Mouse (Mus musculus) right cerebral cortex, adult 18-20 months (tissue): ENCODE data around the gene Lypd4.
"Not testable (repeated sequence)": the region's sequence is repeated elsewhere in the genome, so short reads cannot be mapped to it uniquely, and the experiment has no call there.

ENCODE experiments used
- DNase-seq: peaks from one replicate; pipeline ENCODE4 v3.0.0; 2022; ENCODE audit warnings: mixed read lengths

The Lypd4 gene

GRCm38 (mm10) chr7:24887096-24887495, 17.4 kb upstream of the Lypd4 start:
- DNase-seq: no peak

- no peak for DNase-seq
Observed at GRCm38 (mm10) chr7:24886308-24886633, 16.5 kb upstream of the Lypd4 start.

GRCm38 (mm10) chr7:24885468-24886307, 15.9 kb upstream of the Lypd4 start:
- no peak for DNase-seq

- DNase-seq: no peak
Observed at GRCm38 (mm10) chr7:24884693-24885291, 15.1 kb upstream of the Lypd4 start.

GRCm38 (mm10) chr7:24883896-24884692, 14.4 kb upstream of the Lypd4 start, which contains the start of gene Rps19:
Rps19 (plus strand) TSS chr7:24884371.
- peak; percentile 98 for DNase-seq

- no peak for DNase-seq
Observed at GRCm38 (mm10) chr7:24882416-24883199, 12.9 kb upstream of the Lypd4 start.

GRCm38 (mm10) chr7:24879620-24880019, 9.9 kb upstream of the Lypd4 start:
- no peak for DNase-seq

- no peak for DNase-seq
Observed at GRCm38 (mm10) chr7:24877588-24877987, 7.8 kb upstream of the Lypd4 start.

GRCm38 (mm10) chr7:24869080-24869479, 661 bp downstream of the Lypd4 start:
- no peak for DNase-seq

- DNase-seq: no peak
Observed at GRCm38 (mm10) chr7:24864156-24864555, 5.6 kb downstream of the Lypd4 start.

- DNase-seq: no peak
Observed at GRCm38 (mm10) chr7:24862853-24863252, 6.9 kb downstream of the Lypd4 start.

- DNase-seq: no peak
Observed at GRCm38 (mm10) chr7:24861913-24862312, 7.8 kb downstream of the Lypd4 start, which contains the start of gene Gm9844. Gm9844 (plus strand) TSS chr7:24862213.

GRCm38 (mm10) chr7:24859234-24859633, 10.5 kb downstream of the Lypd4 start:
- no peak for DNase-seq

GRCm38 (mm10) chr7:24856460-24857120, 13.2 kb downstream of the Lypd4 start:
- DNase-seq: no peak

- no peak for DNase-seq
Observed at GRCm38 (mm10) chr7:24853695-24854094, 16.0 kb downstream of the Lypd4 start.

GRCm38 (mm10) chr7:24853233-24853563, 16.5 kb downstream of the Lypd4 start:
- DNase-seq: no peak

- no peak for DNase-seq
Observed at GRCm38 (mm10) chr7:24852557-24853232, 17.0 kb downstream of the Lypd4 start.

- DNase-seq: no peak
Observed at GRCm38 (mm10) chr7:24851596-24852325, 18.0 kb downstream of the Lypd4 start.

GRCm38 (mm10) chr7:24850899-24851303, 18.8 kb downstream of the Lypd4 start:
- peak; percentile 9 for DNase-seq

GRCm38 (mm10) chr7:24850162-24850561, 19.6 kb downstream of the Lypd4 start:
- DNase-seq: peak; percentile 87

GRCm38 (mm10) chr7:24846576-24846975, 23.2 kb downstream of the Lypd4 start:
- DNase-seq: not testable (repeated sequence)
